Mouse (Mus musculus) bone marrow, adult 2 months (tissue): ENCODE measurements at regions not wholly inside any gene's neighbourhood (a gene's known extent, or its start where the extent isn't known, plus 50 kb on each side); places are given as distances from the start of the nearest gene placed in this dataset.

Experiments
- CTCF ChIP-seq: fragments of 200-500 bp; IDR thresholded peaks from 2 replicates; pipeline ENCODE4 v1.5.1; 2011; ENCODE audit warnings: low read length, control low read depth; ENCODE audit not compliant: control insufficient read depth, insufficient read depth
- POLR2A ChIP-seq: fragments of 200-500 bp; IDR thresholded peaks from 2 replicates; pipeline ENCODE4 v1.6.1; 2011; ENCODE audit warnings: low read depth, mild to moderate bottlenecking, control low read depth, low read length, borderline replicate concordance; ENCODE audit not compliant: control insufficient read depth

- TF ChIP-seq CTCF (no peak), POLR2A (no peak)
Measured at GRCm38 (mm10) chr8:127802661-127803333, 555.6 kb upstream of the Nrp1 start.
